Mouse (Mus musculus): ENCODE results near the gene Nabp1.
"Not testable (repeated sequence)": the region's sequence is repeated elsewhere in the genome, so short reads cannot be mapped to it uniquely, and the experiment has no call there.

Nabp1 gene

DNA sequence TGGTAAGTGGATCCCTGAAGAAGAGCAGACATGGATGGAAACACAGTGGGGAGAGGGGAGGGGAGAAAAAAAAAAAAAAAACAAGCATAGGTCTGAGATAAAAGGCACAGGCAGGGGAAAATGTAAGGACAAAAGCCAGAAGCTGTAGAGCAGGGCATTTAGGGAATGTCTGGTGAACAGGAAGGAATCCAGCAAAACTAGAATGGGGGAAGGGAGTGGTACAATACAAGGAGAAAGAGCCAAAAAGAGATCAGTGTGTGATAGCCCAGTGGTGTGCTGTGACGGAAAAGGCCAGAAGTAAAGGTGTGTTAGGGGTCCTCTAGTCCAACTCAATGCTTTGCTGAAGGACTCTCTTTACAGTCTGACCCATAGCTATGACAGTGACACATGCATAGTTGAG lies 8.1 kb upstream of the Nabp1 start:
- no peak for DNase-seq (ENCODE audit: low spot score in 2 of 2)

DNA sequence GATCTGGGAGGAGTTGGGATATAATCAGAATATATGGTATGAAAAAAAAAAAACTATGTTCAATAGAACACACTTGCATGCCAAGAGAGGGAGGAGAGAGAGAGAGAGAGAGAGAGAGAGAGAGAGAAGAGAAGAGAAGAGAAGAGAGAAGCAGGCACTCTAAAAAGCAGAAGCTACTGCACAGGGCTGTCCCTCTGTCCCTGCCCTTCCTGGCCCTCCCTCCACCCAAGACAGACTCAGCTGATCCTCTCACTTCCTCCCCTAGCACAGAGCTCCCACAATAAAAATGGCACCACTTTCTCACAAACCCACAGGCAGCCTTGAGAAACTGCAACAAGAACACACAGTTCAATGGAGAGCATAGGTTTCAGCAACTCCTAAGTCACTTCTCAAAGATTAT lies 2.2 kb upstream of the Nabp1 start:
- DNase-seq (ENCODE audit: low spot score in 2 of 2) = no peak

DNA sequence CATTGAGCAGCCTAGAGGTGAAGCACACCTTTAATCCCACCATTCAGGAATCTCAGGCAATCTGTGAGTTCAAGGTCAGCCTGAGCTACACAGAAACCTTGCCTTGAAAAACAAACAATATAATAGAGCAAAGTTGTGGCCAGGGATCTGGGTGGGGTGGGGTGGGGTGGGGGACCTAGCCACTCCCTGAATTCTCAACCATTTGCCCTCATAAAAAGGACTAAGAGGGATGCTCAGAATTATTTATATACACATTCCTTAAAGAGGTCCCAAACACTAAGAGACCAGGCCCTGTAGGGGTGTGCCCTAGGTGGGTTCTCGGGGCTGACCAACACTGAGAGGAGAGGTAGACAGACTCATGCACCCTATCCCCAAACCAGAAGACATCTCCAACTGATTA lies 1.5 kb upstream of the Nabp1 start:
- DNase-seq (ENCODE audit: low spot score in 2 of 2) = no peak

DNA sequence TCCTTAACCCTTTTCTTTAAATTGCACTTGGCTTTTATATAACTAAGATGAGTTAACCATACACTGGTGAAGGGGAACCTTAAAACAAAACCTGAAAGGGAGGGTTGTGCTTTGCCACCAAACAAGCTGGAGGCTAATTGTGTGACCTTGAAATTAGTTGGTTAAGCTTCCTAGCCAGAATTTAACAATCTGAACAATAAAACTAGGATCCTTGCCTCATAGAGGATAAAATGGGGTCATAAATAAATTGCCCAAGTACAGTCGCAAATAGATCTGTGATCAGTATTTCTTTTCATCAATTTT lies 753 bp upstream of the Nabp1 start:
- DNase-seq (ENCODE audit: low spot score in 2 of 2) = no peak

DNA sequence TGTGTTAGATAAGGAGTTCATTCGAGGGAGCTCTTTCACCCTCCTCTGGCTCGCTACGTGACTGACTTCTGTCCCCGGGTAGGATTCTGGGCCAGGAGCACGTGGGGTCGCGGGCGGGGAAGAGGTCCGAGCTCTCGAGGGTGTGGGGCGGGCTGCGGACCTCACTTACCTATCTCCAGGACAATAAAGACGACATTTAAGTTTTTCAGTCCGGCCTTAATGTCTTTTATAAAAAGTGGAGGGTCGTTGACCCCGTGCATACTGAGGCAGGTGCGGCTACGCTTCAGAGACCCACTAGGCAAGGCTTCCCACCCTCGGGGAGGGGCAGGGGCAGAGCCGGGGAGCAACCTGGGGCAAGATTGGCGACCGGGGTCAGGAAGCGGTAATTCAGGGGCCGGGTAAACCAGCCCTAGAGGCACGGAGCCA lies 556 bp downstream of the Nabp1 start:
- peak; percentile 28 for DNase-seq (ENCODE audit: low spot score in 2 of 2)

DNA sequence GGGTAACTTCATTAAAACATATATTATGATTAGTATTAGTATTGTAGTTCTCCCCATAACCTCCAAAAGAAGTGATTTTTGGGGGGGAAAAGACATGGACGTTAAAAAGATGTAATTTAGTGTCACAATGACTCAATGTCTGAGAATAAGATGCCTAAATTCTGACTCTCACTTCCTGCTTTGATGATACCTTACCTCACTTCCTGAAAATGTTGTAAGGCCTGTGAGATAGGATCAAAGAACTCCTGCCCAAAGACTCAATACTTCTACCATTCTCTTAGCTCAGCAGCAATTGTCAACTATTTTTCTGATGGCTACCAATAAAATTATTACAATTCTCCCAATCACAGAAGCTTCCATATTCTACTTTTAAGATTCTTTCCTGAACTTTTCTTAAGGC lies 1.8 kb downstream of the Nabp1 start:
- no peak for DNase-seq (ENCODE audit: low spot score in 2 of 2)

DNA sequence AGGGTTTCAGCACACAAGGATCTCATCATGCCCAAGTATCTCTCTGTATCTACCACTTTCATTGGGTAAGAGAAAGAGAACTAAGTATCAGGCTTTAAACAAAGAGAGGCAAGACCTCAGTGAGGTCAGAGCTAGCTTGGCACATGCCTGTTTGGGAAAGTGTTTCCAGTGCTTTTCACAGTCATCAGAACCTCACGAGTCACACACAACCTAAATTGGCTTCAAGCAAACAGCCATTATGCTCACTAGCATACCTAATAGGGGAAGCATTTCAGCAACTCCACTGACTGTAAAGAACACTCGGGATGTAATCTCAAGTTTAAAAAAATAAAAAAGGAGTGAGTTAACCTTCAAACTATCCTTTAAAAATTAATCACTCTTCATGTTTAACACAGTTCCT lies 10.1 kb downstream of the Nabp1 start:
- DNase-seq (ENCODE audit: low spot score in 2 of 2) = no peak

DNA sequence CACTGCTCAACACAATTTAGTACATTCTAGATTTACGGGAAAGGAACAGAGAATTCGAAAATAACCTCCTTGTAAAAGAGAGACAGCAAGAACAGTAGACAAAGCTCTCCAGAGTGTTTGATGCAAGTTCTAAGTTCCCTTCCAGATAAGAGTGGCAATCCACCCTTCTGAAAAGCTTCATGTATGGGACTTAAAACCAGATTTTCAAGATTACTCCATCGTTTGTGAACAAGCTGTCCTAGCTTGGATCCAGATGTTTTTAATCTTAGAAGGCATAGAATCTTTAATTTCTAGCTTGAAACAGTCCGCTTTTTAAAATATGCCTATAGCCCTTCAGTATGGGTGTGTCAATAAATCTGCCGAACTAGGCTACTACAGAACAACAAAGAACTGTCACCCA lies 11.0 kb downstream of the Nabp1 start:
- DNase-seq (ENCODE audit: low spot score in 2 of 2) = no peak

DNA sequence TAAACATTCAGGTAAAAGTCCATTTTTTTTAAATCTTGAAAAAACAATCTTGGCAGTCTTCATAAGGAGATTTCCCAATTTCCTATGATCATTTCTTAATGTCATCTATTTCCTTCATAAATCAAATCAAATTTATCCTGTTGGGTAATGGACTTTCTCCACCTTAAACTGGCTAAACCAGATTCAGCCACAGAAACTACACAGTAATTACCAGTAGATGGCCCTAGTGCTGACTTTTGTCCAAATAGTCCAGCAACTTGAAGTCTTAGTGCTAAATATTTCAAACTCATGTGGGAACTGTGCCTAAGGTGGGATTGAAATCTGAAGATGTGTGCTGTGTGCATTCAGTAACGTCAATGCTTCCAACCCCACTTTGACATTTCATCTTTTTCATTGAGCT lies 11.8 kb downstream of the Nabp1 start:
- DNase-seq (ENCODE audit: low spot score in 2 of 2) = no peak

DNA sequence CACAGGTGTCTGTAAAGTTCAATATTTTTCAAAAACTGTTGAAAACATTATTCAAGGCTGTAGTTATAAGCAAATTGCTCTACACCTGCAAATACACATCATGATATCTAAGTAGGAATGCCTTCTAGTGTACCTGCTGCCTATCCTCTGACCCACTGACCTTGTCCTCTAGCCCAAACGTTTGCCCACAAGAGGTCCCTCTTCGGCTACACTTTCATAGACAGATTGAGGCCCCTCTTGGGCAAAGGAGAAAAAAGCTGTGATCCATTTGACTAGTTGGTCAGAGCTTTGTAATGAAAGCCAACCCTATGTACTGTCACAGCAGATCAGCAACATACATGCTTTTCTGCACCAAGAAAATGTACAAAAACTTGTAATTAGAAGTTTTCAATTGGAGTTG lies 12.9 kb downstream of the Nabp1 start:
- no peak for DNase-seq (ENCODE audit: low spot score in 2 of 2)

DNA sequence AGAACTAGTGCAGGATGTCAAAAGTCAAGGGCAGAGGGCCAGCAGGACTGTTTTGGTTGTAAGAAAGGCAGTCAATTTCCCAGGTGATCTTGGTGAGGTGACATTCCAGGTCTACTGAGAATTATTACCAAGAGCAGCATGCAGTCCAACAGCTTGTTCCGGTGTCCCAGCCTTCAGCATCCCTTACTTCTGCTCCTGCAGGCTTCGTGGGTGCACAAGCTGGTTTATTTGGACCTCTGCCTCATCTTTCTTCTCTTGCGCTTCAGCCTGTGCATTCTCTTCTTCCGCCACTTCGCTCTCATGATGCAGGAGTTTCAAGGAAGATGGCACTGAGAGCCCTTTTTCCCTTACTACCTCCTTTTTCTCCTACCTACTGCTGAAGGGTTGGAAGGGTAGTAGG lies 15.2 kb downstream of the Nabp1 start:
- peak in 1 of 2 experiments; percentile 27 for DNase-seq (ENCODE audit: low spot score in 2 of 2)

DNA sequence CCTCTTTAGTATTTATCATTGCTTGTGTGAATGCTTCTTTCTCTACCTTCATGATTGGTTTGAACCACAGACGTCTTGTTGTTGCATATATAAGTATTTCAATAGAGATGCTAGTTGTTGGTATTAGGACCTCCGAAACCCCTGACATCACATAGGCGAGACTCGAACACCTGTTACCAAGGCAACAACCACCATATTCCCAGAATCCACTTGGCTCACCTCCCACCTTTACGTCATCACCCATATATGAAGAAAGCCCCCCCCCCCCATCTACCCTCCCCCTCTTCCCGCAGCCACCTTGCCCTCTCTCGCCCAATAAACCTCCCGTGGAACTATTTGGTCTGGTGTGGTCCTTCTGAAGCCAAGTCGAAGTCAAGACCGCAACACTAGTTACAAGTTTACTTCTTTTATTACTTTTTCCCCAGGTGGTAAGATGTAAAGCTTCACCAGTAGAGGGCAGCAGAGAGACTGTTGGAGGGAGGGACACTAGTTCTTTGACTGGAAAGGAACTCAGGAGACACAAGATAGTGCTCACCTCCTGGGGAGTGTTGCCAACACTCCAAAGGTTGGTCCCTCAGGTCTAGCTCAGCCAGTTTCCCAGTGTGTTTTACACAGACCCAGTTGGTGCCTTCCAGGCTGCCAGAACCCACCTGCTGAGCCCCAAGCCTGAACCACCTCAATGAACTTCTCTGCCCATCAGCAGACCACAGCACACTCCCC lies 19.3 kb downstream of the Nabp1 start:
- DNase-seq (ENCODE audit: low spot score in 2 of 2) = no peak

DNA sequence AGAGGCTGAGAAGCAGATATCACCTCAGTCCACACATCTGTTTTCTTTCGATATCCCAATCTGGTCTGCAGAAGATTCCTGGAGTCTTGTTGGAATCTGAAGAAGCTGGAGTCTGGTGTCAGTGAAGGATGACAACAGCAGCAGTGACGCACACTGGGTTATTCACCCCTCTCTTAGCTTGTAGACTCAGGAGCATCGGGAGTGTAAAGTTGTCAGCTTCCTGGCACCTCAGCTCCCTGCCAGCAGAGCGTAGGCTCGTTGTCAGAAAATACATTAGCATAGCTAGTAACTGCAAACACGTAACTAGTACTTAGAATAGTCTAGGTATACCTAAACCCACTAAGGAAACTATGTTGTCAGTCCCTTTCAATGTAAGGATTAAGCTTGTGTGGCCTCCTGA lies 20.1 kb downstream of the Nabp1 start:
- DNase-seq (ENCODE audit: low spot score in 2 of 2) = no peak

DNA sequence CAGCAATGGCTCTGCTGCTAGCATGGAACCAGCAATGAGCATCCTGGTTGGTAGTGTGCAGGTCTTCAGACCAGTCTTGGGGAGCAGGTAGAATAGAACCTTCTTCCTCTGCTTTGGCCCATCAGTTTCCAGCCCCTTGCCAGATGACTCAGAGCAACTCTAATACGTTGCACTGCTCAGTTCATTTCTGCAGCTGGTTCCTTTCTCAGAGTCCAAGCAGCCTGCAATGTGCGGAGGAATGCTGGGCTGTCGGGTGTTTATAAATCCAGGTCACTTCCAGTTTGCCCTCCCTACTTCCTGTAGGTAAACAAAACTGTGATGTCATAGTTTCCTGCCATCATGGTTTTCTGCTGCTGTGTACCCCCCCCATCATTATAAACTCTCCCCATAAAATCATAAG lies 21.0 kb downstream of the Nabp1 start:
- DNase-seq (ENCODE audit: low spot score in 2 of 2) = no peak

DNA sequence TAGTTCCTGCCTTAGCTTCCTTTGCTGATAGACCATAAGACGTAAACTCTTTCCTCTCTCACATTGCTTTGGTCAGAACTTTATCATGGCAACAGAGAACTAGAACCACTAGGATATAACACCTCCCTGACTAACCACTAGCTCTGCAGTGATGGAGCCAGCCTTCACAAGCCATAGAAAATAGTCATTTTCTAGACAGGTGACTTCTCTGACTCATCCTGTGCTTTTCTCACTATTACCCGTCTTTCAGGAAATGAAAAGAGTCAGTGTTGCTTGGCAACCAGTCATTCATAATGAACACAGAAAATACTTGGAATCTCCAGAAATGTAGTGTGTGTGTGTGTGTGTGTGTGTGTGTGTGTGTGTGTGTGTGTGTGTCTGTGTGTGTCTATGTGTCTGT lies 29.4 kb downstream of the Nabp1 start:
- no peak for DNase-seq (ENCODE audit: low spot score in 2 of 2)

DNA sequence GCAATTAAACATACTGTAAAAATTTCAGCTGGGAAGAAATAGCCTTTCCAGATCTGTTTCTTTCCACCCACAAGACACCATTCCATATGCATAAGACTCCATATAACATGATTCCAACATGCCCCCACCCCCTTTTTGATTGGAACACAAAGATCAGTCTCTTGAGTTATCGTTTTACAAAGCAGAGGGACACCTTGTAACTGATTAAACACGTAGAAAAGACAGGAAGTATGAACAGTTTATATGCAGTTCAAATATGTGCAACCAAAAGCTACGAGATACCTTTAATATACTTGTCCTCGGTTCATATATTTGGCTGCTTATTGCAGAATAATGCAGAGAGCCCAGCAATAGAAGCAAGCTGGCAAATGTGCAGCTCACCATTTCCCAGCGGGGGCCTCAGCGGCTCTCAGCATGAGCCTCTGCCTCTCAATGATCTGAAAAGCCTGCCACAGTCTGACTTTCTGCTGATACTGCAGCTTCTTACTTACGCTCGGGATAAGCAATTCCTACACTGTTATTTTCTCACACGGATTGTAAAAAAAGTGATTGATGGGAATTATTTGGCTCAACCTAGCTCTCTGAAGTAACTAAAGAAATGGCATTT lies 32.3 kb downstream of the Nabp1 start:
- DNase-seq (ENCODE audit: low spot score in 2 of 2) = peak in 1 of 2 experiments; percentile 31

DNA sequence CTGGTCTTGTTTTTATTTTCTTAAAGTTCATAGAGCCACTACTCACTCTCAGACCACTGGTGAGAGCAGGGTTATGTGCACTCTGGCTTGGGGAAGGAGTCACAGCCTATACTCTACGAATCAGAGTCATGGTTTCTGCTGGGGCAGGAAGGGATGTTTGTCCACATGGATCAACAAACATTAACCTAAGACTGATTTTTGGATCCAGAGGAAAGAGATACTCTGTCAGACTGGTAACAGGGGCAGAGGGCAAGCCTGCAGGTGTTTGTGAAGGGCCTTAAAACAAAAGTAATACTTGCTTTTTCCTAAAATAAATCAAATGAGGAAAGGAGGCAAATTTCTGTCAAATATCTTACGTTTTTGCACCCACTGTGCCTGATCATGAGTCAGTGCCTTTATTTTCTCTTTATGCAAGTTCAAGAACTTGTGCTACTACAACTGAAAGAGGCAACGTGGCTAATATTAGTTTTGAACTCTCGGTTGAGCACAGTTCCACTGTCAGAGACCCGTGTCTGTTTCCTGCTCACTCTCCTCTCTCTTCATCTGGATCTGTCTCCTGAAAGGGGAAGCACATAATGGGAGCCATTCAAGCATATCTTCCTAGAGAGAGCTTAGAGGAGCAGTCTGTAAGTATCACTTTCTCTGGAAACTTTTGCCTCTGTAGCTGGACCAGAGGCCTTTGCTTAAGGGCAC lies 32.9 kb downstream of the Nabp1 start:
- DNase-seq (ENCODE audit: low spot score in 2 of 2) = no peak

DNA sequence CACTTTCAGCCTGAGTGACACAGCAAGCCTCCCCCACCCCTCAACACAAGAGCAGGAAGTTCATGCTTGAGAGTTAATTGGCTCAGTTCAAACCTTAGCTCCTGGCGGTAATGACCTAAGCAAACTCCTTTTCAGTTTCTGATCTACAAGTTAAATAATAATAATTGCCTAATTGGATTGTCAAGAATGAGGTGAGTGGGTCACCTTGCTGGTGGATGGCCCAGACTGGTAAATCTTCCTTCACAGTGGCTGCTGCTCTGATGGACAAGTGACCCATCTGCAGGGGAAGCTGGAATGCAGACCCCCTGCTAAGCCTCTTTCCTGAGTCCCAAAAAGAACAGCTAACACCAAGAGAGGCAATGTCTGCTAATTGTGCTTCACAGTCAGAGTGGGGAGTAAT lies 48.5 kb downstream of the Nabp1 start:
- no peak for DNase-seq (ENCODE audit: low spot score in 2 of 2)

DNA sequence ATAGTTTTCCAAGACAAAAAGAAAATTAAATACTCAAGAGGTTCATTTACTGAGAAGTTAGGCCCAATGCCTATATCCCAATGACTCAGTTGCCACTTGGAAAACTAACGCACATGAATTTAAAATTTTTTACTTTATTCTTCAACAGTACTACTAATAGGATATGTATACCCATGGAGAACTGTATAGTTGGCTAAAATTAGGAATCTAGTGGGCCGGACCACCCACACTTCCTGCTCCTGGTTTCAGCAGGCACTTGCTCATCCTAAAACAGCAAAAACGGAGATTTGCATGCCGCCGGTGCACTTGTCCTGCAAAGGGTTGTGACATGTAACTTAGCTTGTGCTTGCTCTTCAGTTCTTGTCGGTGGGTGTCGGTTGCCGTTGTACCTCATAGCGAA lies 51.9 kb downstream of the Nabp1 start:
- DNase-seq (ENCODE audit: low spot score in 2 of 2) = no peak

DNA sequence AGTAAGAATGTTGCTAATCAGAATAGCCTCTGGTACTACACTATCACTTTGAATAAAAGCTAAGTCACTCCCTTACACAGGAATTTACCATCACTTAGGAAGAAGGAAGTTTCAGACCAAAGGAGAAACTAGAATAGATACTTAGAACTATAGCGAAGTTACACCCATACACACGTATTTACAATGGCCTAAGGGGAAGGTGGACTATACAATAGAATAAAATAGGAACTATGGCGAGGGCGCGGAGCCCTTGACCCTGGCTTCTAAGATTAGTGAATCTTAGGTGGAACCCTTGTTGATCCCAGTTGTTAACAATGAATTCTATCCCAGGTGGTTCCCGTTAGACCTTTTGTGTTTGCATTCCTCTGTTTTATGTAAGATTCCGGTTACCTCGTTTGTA lies 57.2 kb downstream of the Nabp1 start:
- DNase-seq (ENCODE audit: low spot score in 2 of 2) = not testable (repeated sequence)

DNA sequence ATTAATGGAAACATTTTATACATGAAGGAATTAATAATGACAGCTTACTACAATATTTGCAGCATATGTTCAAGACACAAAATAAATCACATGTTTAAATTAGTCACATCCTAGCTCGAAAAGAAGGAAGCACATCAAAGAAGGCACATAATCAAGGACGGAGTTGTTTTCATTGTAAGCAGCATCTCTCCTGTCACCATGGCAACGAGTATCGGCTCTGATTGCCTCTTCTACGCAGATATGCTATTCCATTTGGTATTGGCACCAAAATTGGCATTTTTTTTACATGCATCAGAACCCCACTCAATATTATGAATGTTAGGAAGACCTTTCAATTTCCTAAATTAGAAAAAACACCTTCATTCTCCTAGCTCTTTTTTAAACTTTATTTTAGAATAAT lies 59.5 kb downstream of the Nabp1 start:
- no peak for DNase-seq (ENCODE audit: low spot score in 2 of 2)

Measured in urinary bladder, postnatal 36 days (tissue).